Mouse (Mus musculus) small intestine, adult 2 months (tissue): ENCODE results near the gene Hist3h2a. TPM values are rescaled to one million over a fixed set of nuclear protein-coding genes. Genes with fewer than 3 reads are reported as not detected.
A peak's percentile ranks its signal among the peaks of the same experiment; 100 is the strongest.

Experiments
- H3K27ac ChIP-seq: fragments of 200-500 bp; 2 replicates; pipeline ENCODE4 v1.5.1; 2012; ENCODE audit warnings: low read depth, low read length, control low read depth, inconsistent platforms; ENCODE audit not compliant: insufficient read depth
- H3K27me3 ChIP-seq: fragments of 200-500 bp; 2 replicates; pipeline ENCODE4 v1.6.1; 2012; ENCODE audit warnings: mild to moderate bottlenecking, moderate library complexity, low read length, inconsistent platforms; ENCODE audit not compliant: control insufficient read depth, insufficient read depth
- H3K36me3 ChIP-seq: fragments of 200-500 bp; 2 replicates; pipeline ENCODE4 v1.6.1; 2012; ENCODE audit warnings: mild to moderate bottlenecking, low read length, control low read depth, inconsistent platforms; ENCODE audit not compliant: control insufficient read depth, insufficient read depth
- H3K4me1 ChIP-seq: fragments of 200-500 bp; 2 replicates; pipeline ENCODE4 v1.6.1; 2012; ENCODE audit warnings: low read length, inconsistent platforms, mixed read lengths; ENCODE audit not compliant: control insufficient read depth, insufficient read depth, insufficient read length
- H3K4me3 ChIP-seq: fragments of 200-500 bp; 2 replicates; pipeline ENCODE4 v1.5.1; 2012; ENCODE audit warnings: low read depth, mild to moderate bottlenecking, control low read depth, inconsistent platforms, low read length, moderate library complexity
- CTCF ChIP-seq: fragments of 200-500 bp; IDR thresholded peaks from 2 replicates; pipeline ENCODE4 v1.5.1; 2012; ENCODE audit warnings: low read depth, mild to moderate bottlenecking, control low read depth, inconsistent platforms, low read length, moderate library complexity, mixed read lengths; ENCODE audit not compliant: insufficient replicate concordance, insufficient read length; ENCODE audit errors: extremely low read depth
- POLR2A ChIP-seq: fragments of 200-500 bp; IDR thresholded peaks from 2 replicates; pipeline ENCODE4 v1.6.1; 2012; ENCODE audit warnings: low read depth, mild to moderate bottlenecking, control low read depth, inconsistent platforms, low read length, moderate library complexity
- WGBS: fragments of 180-500 bp; shearing (Covaris S2); methylation state at CpG from one replicate; pipeline ENCODE4 v1.1.7; 2018; 5-methylcytosine and 5-hydroxymethylcytosine counted together
- polyA plus RNA-seq: library from polyadenylated mRNA; depleted of rRNA; stranded (reverse); fragments of >200 nt; gene quantifications from 2 replicates; pipeline ENCODE4 v1.2.3, GENCODE M21; 2012

Gene Hist3h2a
- polyA plus RNA-seq, 1 experiment = 12.1 TPM

DNA sequence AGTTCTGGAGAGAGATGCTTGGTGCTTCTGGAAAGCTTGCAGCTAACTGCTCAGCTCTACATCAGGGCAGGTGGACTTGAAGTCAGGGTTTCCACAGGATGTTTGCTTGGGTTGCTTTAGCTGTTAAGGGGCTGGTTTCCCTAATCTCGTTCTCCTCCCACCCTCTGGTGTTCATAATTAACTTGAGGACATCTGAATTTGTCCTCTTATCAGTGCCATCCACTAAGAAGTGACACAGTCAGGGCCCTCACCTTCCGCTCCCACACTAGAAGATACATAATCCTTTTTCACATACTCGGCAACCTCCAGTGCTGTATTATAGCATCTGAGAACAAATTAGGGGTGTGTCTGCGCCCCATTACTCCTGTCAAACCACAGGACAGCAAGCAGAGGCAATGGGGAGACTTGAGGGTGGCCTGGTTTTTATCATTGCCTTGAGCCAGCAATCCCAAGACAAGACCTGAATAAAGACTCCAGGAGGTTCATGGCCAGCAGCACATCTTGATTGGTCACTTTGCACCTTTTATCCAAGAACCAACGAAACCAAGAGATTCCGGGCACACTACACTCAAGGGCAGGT, 38.7 kb downstream of the Hist3h2a start:
- Histone ChIP-seq H3K4me1 (peaks cover 12% of the 10 kb centered on the region), H3K27me3 (0 out of 2 replicates have a peak, but pooled peaks cover 4% of the 10 kb centered on the region), H3K4me3 (no peak overlapping the region), H3K27ac (no peak overlapping the region), H3K36me3 (peaks cover 23% of the 10 kb centered on the region)
- no peak for TF ChIP-seq CTCF
- no peak for TF ChIP-seq POLR2A
- 50% methylated on average over 6 of the region's 6 CpGs for WGBS

DNA sequence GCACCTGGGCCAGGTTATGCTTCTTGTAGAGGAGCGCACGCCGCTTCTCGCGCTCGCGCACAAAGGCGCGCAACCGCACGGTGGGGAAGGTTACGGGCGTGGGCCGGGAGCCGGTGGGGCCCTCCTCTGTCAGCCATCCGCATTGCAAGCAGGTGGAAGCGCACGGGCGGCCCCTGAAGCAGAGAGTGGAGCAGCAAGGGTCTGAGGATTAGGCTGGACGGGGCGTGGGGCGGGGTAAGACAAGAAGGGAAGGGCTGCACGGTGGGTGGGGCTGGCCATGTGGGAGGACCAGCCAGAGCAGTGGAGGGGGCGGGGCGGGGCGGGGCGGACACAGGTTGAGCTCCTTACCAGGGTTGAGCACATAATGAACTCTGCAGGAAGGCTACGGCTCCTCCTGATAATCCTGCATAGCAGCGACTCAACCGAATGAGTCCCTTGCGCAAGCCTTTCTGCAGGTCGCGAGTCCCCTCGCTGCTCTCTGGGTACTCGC, 39.9 kb downstream of the Hist3h2a start:
- TF ChIP-seq CTCF (no peak), POLR2A (0 out of 2 replicates have a peak, but pooled peaks have one; percentile 16)
- peak overlapping the region; percentile 60 for H3K4me3 ChIP-seq
- 3% methylated on average over 33 of the region's 35 CpGs for WGBS
- H3K27me3 ChIP-seq = 0 out of 2 replicates have a peak, but pooled peaks cover 4% of the 10 kb centered on the region
- H3K36me3 ChIP-seq = peaks cover 12% of the 10 kb centered on the region
- H3K27ac ChIP-seq = no peak overlapping the region
- peaks cover 12% of the 10 kb centered on the region for H3K4me1 ChIP-seq

- Histone ChIP-seq H3K4me3 (no peak overlapping the region), H3K27me3 (0 out of 2 replicates have a peak, but pooled peaks cover 4% of the 10 kb centered on the region), H3K36me3 (peaks cover 4% of the 10 kb centered on the region; the same call in 1 of the 2 replicates), H3K4me1 (peaks cover 12% of the 10 kb centered on the region), H3K27ac (no peak overlapping the region)
- 82% methylated on average over 9 of the region's 9 CpGs for WGBS
- no peak for TF ChIP-seq CTCF
- no peak for TF ChIP-seq POLR2A
These were observed 40.7 kb downstream of the Hist3h2a start for GRCm38 (mm10) chr11:58995061-58995806.

GRCm38 (mm10) chr11:58995807-58996370, 41.4 kb downstream of the Hist3h2a start:
- no peak overlapping the region for H3K4me3 ChIP-seq
- H3K4me1 ChIP-seq = peaks cover 12% of the 10 kb centered on the region
- no peaks in the 10 kb centered on the region for H3K36me3 ChIP-seq
- 0 out of 2 replicates have a peak, but pooled peaks cover 4% of the 10 kb centered on the region for H3K27me3 ChIP-seq
- no peak overlapping the region for H3K27ac ChIP-seq
- WGBS = 39% methylated on average over 12 of the region's 12 CpGs
- no peak for TF ChIP-seq POLR2A
- TF ChIP-seq CTCF = no peak; the same call in 1 of the 2 replicates

GRCm38 (mm10) chr11:58997541-58997940, 43.1 kb downstream of the Hist3h2a start:
- 73% methylated on average over 5 of the region's 5 CpGs for WGBS
- Histone ChIP-seq H3K4me1 (peaks cover 12% of the 10 kb centered on the region), H3K4me3 (no peak overlapping the region), H3K36me3 (no peaks in the 10 kb centered on the region), H3K27ac (no peak overlapping the region), H3K27me3 (0 out of 2 replicates have a peak, but pooled peaks cover 4% of the 10 kb centered on the region)
- TF ChIP-seq CTCF = no peak
- no peak for TF ChIP-seq POLR2A

- no peaks in the 10 kb centered on the region for H3K36me3 ChIP-seq
- 24% methylated on average over 11 of the region's 11 CpGs for WGBS
- no peak overlapping the region for H3K4me3 ChIP-seq
- TF ChIP-seq CTCF (no peak), POLR2A (no peak)
- peaks cover 10% of the 10 kb centered on the region for H3K4me1 ChIP-seq
- no peak overlapping the region for H3K27ac ChIP-seq
- 0 out of 2 replicates have a peak, but pooled peaks cover 3% of the 10 kb centered on the region for H3K27me3 ChIP-seq
These were observed 44.7 kb downstream of the Hist3h2a start for GRCm38 (mm10) chr11:58999158-58999557.
